7 mouse cellular contexts compared by ENCODE assay signal in the genomic region with DNA sequence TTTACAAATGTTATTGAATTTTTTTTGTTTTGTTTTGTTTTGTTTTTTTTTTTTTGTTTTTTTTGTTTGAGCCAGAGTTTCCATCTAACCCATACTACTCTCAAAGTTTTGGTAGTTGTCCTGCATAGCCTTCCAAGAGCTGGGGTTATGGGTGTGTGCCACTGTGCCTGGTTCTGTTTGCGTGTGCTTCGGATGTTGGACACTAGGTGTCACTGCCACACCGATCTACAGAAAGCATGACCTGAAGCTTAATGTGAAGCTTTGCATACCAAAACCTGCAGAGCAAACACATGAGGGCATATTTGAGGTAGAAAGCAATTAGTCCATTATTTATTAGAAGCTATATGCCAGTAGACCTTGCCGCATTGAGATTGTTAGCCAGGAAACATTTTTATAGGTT. TPM values are rescaled to one million over a fixed set of nuclear protein-coding genes. Genes with fewer than 3 reads are reported as not detected.
A peak's percentile ranks its signal among the peaks of the same experiment; 100 is the strongest.
DNase-seq lines count a peak whose midpoint lies in the region; ATAC-seq and TF ChIP-seq lines count a peak whose summit lies in the region.

No protein-coding gene starts in this region.

- no peaks in the 10 kb centered on the region for H3K4me1 ChIP-seq in heart, adult 2 months (ENCODE audit: control insufficient read depth, insufficient read depth, low read length)
- peaks cover 19% of the 10 kb centered on the region; the same call in 1 of the 2 replicates for H3K4me1 ChIP-seq in lung, embryonic 15.5 days

- H3K27ac ChIP-seq in heart, adult 2 months: no peak overlapping the region
- no peak overlapping the region for H3K27ac ChIP-seq in lung, embryonic 15.5 days

- intact Hi-C loops in heart, adult 2 months (cut with DNase I): loop anchor here (5.0 kb wide), 5 partner anchors 90 to 790 kb away; no protein-coding TSS in a partner anchor

- ATAC-seq in lung, embryonic 15.5 days (ENCODE audit: borderline replicate concordance, extremely low read depth, low FRiP score, low TSS enrichment): 0 out of 2 replicates have a peak, but pooled peaks have one; percentile 61

- no peaks in the 10 kb centered on the region for H3K27me3 ChIP-seq in heart, adult 2 months (ENCODE audit: control insufficient read depth, insufficient read depth, low read length)
- H3K27me3 ChIP-seq in lung, embryonic 15.5 days: no peaks in the 10 kb centered on the region

- 17% methylated on average over 4 of the region's 4 CpGs for WGBS in heart, adult 2 months
- 4% methylated on average over 4 of the region's 4 CpGs for WGBS in lung, embryonic 15.5 days

- H3K36me3 ChIP-seq in heart, adult 2 months (ENCODE audit: control insufficient read depth, insufficient read depth, low read length): no peaks in the 10 kb centered on the region
- no peaks in the 10 kb centered on the region for H3K36me3 ChIP-seq in lung, embryonic 15.5 days

- no peak overlapping the region for H3K4me2 ChIP-seq in lung, embryonic 15.5 days

- peak; percentile 83; the same call in 1 of the 2 replicates for TF ChIP-seq EP300 in heart, adult 2 months (IDR thresholded peaks at IDR 0.05; ENCODE audit: insufficient read depth, low read depth, low read length)

- H3K9ac ChIP-seq in heart, adult 2 months (ENCODE audit: low read depth, low read length): no peak overlapping the region
- H3K9ac ChIP-seq in lung, embryonic 15.5 days: no peak overlapping the region

- peak; percentile 94 for TF ChIP-seq CTCF in heart, adult 2 months (IDR thresholded peaks at IDR 0.05)

- H3K4me3 ChIP-seq in heart, adult 2 months: no peak overlapping the region
- no peak overlapping the region for H3K4me3 ChIP-seq in lung, embryonic 15.5 days

- H3K9me3 ChIP-seq in lung, embryonic 15.5 days: no peaks in the 10 kb centered on the region

- peak; percentile 71 for DNase-seq in ES-CJ7 (ENCODE audit: low read depth, low spot score)
- peak; percentile 79 for DNase-seq in adrenal gland, postnatal 10 days
- DNase-seq in embryo, embryonic 9.5 days (ENCODE audit: extremely low spot score): peak; percentile 76
- DNase-seq in heart, adult 2 months: peak; percentile 74 to 75
- DNase-seq in layer of hippocampus, adult 11-12 months (ENCODE audit: low spot score): peak; percentile 77
- DNase-seq in right cerebral cortex, postnatal 25 days: peak; percentile 50

- H3K79me2 ChIP-seq in heart, adult 2 months (replicated peaks; ENCODE audit: control insufficient read depth, insufficient read depth, low read length): no peaks in the 10 kb centered on the region

- TF ChIP-seq POLR2A in heart, adult 2 months (IDR thresholded peaks at IDR 0.05; ENCODE audit: insufficient read depth, low read depth, low read length): no peak

RNA-seq across cellular contexts. Expression of a gene that starts 29.1 kb away (rescaled TPM):
- 10 to 100 TPM; 33.5 to 40.0 TPM for total RNA-seq in adrenal gland, postnatal 10 days (2021)
- total RNA-seq in heart, adult 2 months (2021): 10 to 100 TPM; 36.0 to 40.4 TPM
- 23.0 and 26.6 TPM in 2 replicates for polyA plus RNA-seq in heart, adult 2 months (2012; rRNA removed)
- 30.8 and 32.5 TPM in 2 replicates for polyA plus RNA-seq in lung, embryonic 15.5 days (2015; fragmentation: Nextera tagmentation; extraction: Ambion mirVana)
